Mouse (Mus musculus) megakaryocyte-erythroid progenitor cell, adult 5-6 weeks (primary cell): ENCODE results near the gene Pkib. TPM values are rescaled to one million over a fixed set of nuclear protein-coding genes. Genes with fewer than 3 reads are reported as not detected.

Experiments used
- total RNA-seq, 2 experiments: library from RNA; stranded (forward) in 1 of 2; stranded (reverse) in 1 of 2; fragments of 200-1000, 215-1000 nt in 1 of 2; fragments of >200 nt in 1 of 2; fragmentation: Nextera tagmentation in 1 of 2; gene quantifications; 2 replicates each; pipeline ENCODE4 v1.2.3; 2014 to 2017

The Pkib gene
- total RNA-seq, 2 experiments from 2014 or later = not detected

Other genes starting within 250 kb of the Pkib start
- 8.6 and 11.6 TPM in 2 replicates for gene Hsf2, start 145.6 kb upstream of the Pkib start, total RNA-seq (2014; fragmentation: Nextera tagmentation)
- gene Hsf2, start 145.6 kb upstream of the Pkib start, total RNA-seq (2017) = 11.7 and 15.7 TPM in 2 replicates
- gene Serinc1, start 99.5 kb upstream of the Pkib start, total RNA-seq (2014; fragmentation: Nextera tagmentation) = 38.5 and 50.6 TPM in 2 replicates
- gene Serinc1, start 99.5 kb upstream of the Pkib start, total RNA-seq (2017) = 67.5 and 73.9 TPM in 2 replicates
- gene Fabp7, start 152.9 kb downstream of the Pkib start, total RNA-seq (2014; fragmentation: Nextera tagmentation) = not detected in 2 replicates
- gene Fabp7, start 152.9 kb downstream of the Pkib start, total RNA-seq (2017) = not detected in 2 replicates
- gene Smpdl3a, start 162.4 kb downstream of the Pkib start, total RNA-seq (2014; fragmentation: Nextera tagmentation) = 28.8 and 37.7 TPM in 2 replicates
- 23.2 and 26.1 TPM in 2 replicates for gene Smpdl3a, start 162.4 kb downstream of the Pkib start, total RNA-seq (2017)